Mouse (Mus musculus) heart, adult 11 months (tissue): ENCODE data around the gene Rplp1.

Source experiments
- DNase-seq: peaks from one replicate; pipeline ENCODE4 v3.0.0; 2022

The Rplp1 gene

DNA sequence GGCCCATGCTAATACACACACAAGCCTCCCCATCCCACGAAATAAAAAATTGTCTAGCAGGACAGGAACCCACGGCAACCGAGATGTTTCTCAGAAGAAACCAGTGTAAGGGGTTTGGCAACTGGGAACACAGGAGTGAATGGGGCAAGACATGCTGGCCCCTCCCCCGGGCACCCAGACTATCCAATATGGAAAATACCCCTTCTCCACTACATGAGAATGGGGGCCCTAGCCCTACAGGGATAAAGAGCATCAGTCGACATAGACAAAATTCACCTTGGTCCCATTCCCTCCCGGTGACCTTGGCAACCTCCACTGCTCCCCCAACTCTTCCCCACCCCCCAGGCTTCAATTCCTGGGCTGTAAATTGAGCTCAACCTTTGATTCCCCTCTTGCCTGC, 42.5 kb downstream of the Rplp1 start:
- no peak for DNase-seq

DNA sequence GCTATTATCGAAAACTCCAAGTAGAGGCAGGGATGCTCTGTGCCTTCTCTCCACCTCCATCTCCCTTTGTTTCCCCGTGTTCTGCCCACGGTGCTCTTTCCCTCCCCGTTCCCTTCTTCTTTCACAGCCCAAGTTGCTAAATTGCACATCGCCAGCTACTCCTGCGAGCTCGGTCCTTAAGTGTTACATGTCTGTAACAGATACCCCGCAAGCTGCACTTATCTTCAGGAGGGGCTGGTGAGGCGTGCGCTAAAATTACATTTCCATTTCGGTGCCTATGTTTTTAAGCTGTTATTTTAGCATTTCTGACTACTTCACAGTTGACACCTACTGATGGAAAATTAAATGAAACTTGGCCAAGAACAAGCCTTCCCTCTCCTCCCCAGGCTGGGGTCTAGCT, 46.7 kb downstream of the Rplp1 start:
- no peak for DNase-seq
